Mouse (Mus musculus) layer of hippocampus, postnatal 36 days (tissue): ENCODE measurements around the gene Lrrc42. TPM values are rescaled to one million over a fixed set of nuclear protein-coding genes. Genes with fewer than 3 reads are reported as not detected.

Source experiments
- DNase-seq, 2 experiments: peaks; one replicate each; pipeline ENCODE4 v3.0.0; 2022
- total RNA-seq, 2 experiments: library from RNA; stranded (reverse); gene quantifications; 2 replicates each; pipeline ENCODE4 v1.2.3; 2021

Gene Lrrc42
- total RNA-seq, 2 experiments from 2014 or later, result 39.6 to 41.3 TPM

- DNase-seq, result no peak
Observed at GRCm38 (mm10) chr4:107196454-107196853, 56.9 kb downstream of the Lrrc42 start.

- DNase-seq, result no peak
Observed at GRCm38 (mm10) chr4:107193841-107194240, 59.5 kb downstream of the Lrrc42 start.

- no peak for DNase-seq
Observed at GRCm38 (mm10) chr4:107185703-107186102, 67.6 kb downstream of the Lrrc42 start.

Other genes with a start within 250 kb of the Lrrc42 start
- 10 to 100 TPM; 60.4 to 62.9 TPM for gene Mrpl37, start 186.7 kb downstream of the Lrrc42 start, total RNA-seq
- 10 to 100 TPM in 1 of 2 experiments, 1 to 10 TPM in 1; 8.2 to 10.2 TPM for gene Cyb5rl, start 186.5 kb downstream of the Lrrc42 start, total RNA-seq
- gene Cdcp2, start 156.6 kb downstream of the Lrrc42 start, total RNA-seq, result not detected
- gene Tmem59, start 75.1 kb downstream of the Lrrc42 start, total RNA-seq, result 100 to 1,000 TPM; 208 to 228 TPM
- gene Tceanc2, start 74.4 kb downstream of the Lrrc42 start, total RNA-seq, result 10 to 100 TPM; 16.5 to 20.7 TPM
- gene Ldlrad1, start 44.4 kb downstream of the Lrrc42 start, total RNA-seq, result not detected
- gene Hspb11, start 61 bp upstream of the Lrrc42 start, total RNA-seq, result 10 to 100 TPM; 27.8 to 29.4 TPM
- not detected for gene Dio1, start 53.6 kb upstream of the Lrrc42 start, total RNA-seq
- gene Yipf1, start 60.8 kb upstream of the Lrrc42 start, total RNA-seq, result 10 to 100 TPM; 51.5 to 52.9 TPM
- 10 to 100 TPM; 11.0 to 12.5 TPM for gene Ndc1, start 114.3 kb upstream of the Lrrc42 start, total RNA-seq
- gene Glis1, start 181.1 kb upstream of the Lrrc42 start, total RNA-seq, result 1 to 10 TPM; 1.2 to 2.3 TPM